Mouse (Mus musculus) intestine, postnatal 0 days (tissue): Measurements from ENCODE around the gene Mettl26. TPM values are rescaled to one million over a fixed set of nuclear protein-coding genes. Genes with fewer than 3 reads are reported as not detected.

ENCODE experiments used
- ATAC-seq: fragments of 200-750 bp; cut with Nextera tagmentation; 2 replicates; pipeline ENCODE4 v1.8.0; 2017; ENCODE audit warnings: mild to moderate bottlenecking, moderate TSS enrichment, moderate library complexity
- H3K27ac ChIP-seq: fragments of 300-500 bp; sonication (generic); 2 replicates; pipeline ENCODE4 v1.5.1; 2014; ENCODE audit warnings: mild to moderate bottlenecking, low read depth, low read length, moderate library complexity
- H3K27me3 ChIP-seq: fragments of 300-500 bp; sonication (generic); replicated peaks from 2 replicates; pipeline ENCODE4 v1.6.1; 2014; ENCODE audit warnings: low read length, mixed read lengths; ENCODE audit not compliant: control insufficient read depth, insufficient read depth
- H3K36me3 ChIP-seq: fragments of 300-500 bp; sonication (generic); 2 replicates; pipeline ENCODE4 v1.6.1; 2014; ENCODE audit warnings: mild to moderate bottlenecking, moderate library complexity; ENCODE audit not compliant: control insufficient read depth, insufficient read depth
- H3K4me1 ChIP-seq: fragments of 300-500 bp; sonication (generic); replicated peaks from 2 replicates; pipeline ENCODE4 v1.6.1; 2014; ENCODE audit warnings: antibody characterized with exemption, low read length, mixed read lengths; ENCODE audit not compliant: control insufficient read depth, insufficient read depth
- H3K4me2 ChIP-seq: fragments of 300-500 bp; sonication (generic); replicated peaks from 2 replicates; pipeline ENCODE4 v1.6.1; 2014; ENCODE audit warnings: low read depth, mild to moderate bottlenecking, moderate library complexity
- H3K4me3 ChIP-seq: fragments of 300-500 bp; sonication (generic); 2 replicates; pipeline ENCODE4 v1.5.1; 2014; ENCODE audit warnings: low read depth, low read length
- H3K9ac ChIP-seq: fragments of 300-500 bp; sonication (generic); 2 replicates; pipeline ENCODE4 v1.6.1; 2014; ENCODE audit warnings: mild to moderate bottlenecking, low read depth, low read length
- H3K9me3 ChIP-seq: fragments of 300-500 bp; sonication (generic); 2 replicates; pipeline ENCODE4 v1.6.1; 2016; ENCODE audit warnings: mixed run types; ENCODE audit not compliant: control insufficient read depth
- CTCF ChIP-seq: sonication (generic); IDR thresholded peaks from 2 replicates; pipeline ENCODE4 v1.5.1; 2016; ENCODE audit warnings: low read depth, mild to moderate bottlenecking, control low read depth, antibody characterized with exemption, moderate library complexity
- WGBS: fragments of 180-500 bp; shearing (Covaris S2); extraction: QIAGEN DNeasy Blood & Tissue Kit; methylation state at CpG from one replicate; pipeline ENCODE4 v1.1.7; 2014; 5-methylcytosine and 5-hydroxymethylcytosine counted together
- polyA plus RNA-seq: library from polyadenylated mRNA; unstranded; fragments of >200 nt; fragmentation: Nextera tagmentation; extraction: Ambion mirVana; gene quantifications from 2 replicates; pipeline ENCODE4 v1.2.1, GENCODE M21; 2015

Gene Mettl26
- polyA plus RNA-seq = 46.6 and 51.7 TPM in 2 replicates

DNA sequence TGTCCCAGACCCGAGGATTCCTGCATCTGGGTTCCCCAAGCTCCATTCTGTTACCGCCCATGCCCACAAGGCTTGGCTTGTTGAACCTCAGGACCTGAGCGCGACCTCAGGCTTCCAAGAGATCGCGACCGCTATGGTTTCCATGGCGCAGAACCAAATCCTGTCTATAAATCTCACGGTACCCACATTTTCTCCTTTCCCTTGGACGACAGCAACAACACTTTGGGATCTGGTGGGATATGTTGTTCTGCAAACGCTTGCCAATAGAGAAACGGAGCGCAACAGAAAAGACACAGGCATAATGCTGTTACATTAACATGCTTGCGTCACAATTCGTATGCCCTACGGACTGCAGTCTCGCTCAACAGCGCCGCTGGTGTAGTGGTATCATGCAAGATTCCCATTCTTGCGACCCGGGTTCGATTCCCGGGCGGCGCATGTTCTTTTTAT is at the start of gene Mettl26:
Mettl26 (plus strand) TSS at position 354 of the 450 bp plus-strand sequence.
- WGBS = under 1% methylated on average over 25 of the region's 25 CpGs
- H3K4me2 ChIP-seq = peak within 1 kb of the TSS; percentile 86
- H3K4me3 ChIP-seq = peak within 1 kb of the TSS; percentile 74
- peaks cover 10% of the 10 kb centered on the region for H3K36me3 ChIP-seq
- no peaks in the 10 kb centered on the region for H3K27me3 ChIP-seq
- no peaks in the 10 kb centered on the region for H3K9me3 ChIP-seq
- ATAC-seq = peak; percentile 68
- H3K27ac ChIP-seq = peak within 1 kb of the TSS; percentile 63
- H3K9ac ChIP-seq = peak within 1 kb of the TSS; percentile 50
- H3K4me1 ChIP-seq = peaks cover 6% of the 10 kb centered on the region; the same call in 1 of the 2 replicates
- peak; percentile 47 for TF ChIP-seq CTCF

DNA sequence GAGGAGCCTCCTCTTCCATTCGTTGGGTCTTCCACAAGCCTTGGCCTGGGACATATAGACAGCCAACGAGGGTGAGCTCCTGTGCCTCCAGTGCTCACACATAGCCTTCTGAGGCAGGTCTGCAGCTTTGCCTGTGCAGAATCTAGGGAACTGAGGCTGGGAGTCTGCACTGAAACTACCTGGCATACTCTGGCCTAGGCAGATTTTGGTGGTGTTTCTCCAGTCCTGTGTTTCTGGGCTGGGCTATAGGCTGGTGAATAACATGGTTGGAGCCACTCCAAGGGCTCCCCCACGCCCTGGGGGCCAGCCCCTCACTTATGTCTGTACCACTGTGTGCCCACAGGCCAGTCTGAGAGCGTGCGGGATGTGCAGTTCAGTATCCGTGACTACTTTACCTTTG is 49.6 kb upstream of the Mettl26 start:
- Histone ChIP-seq H3K27ac (no peak overlapping the region), H3K9ac (no peak overlapping the region), H3K4me3 (no peak overlapping the region), H3K4me1 (peaks cover 10% of the 10 kb centered on the region), H3K36me3 (peaks cover 18% of the 10 kb centered on the region), H3K27me3 (peaks cover 2% of the 10 kb centered on the region), H3K9me3 (no peaks in the 10 kb centered on the region), H3K4me2 (0 out of 2 replicates have a peak overlapping the region, but pooled peaks have one; percentile 94)
- 91% methylated on average over 6 of the region's 6 CpGs for WGBS
- ATAC-seq = no peak
- no peak for TF ChIP-seq CTCF

DNA sequence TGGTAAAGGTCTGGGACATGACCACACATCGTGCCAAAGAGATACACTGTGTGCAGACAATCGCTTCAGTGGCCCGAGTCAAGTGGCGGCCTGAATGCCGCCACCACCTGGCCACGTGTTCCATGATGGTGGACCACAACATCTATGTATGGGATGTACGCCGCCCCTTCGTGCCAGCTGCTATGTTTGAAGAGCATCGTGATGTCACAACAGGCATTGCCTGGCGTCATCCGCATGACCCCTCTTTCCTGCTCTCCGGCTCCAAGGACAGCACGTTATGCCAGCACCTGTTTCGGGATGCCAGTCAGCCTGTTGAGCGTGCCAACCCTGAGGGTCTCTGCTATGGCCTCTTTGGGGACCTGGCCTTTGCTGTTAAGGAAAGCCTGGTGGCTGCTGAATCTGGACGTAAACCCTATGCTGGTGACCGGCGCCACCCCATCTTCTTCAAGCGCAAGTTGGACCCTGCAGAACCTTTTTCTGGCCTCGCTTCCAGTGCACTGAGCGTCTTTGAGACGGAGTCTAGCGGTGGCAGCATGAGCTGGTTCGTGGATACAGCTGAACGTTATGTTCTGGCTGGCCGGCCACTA is 48.8 kb upstream of the Mettl26 start:
- no peak for ATAC-seq
- no peaks in the 10 kb centered on the region for H3K9me3 ChIP-seq
- no peaks in the 10 kb centered on the region for H3K27me3 ChIP-seq
- no peak overlapping the region for H3K27ac ChIP-seq
- WGBS = 96% methylated on average over 27 of the region's 27 CpGs
- H3K4me2 ChIP-seq = no peak overlapping the region
- H3K9ac ChIP-seq = no peak overlapping the region
- H3K4me3 ChIP-seq = no peak overlapping the region
- peaks cover 26% of the 10 kb centered on the region for H3K36me3 ChIP-seq
- peaks cover 11% of the 10 kb centered on the region for H3K4me1 ChIP-seq
- no peak for TF ChIP-seq CTCF

DNA sequence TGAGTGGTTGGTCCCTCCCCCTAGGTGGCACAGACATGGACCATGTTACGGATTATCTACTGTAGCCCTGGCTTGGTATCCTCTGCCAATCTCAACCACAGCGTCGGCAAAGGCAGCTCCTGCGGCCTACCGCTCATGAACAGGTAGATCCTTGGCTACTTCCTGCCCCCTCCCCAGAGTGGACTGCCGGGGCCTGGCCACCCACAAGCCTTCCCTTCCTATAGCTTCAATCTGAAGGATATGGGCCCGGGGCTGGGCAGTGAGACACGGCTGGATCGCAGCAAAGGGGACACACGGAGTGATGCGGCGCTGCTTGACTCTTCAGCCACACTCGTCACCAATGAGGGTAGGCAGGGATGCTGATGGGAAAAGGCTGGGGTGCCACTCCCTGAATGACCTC is 47.9 kb upstream of the Mettl26 start:
- no peak overlapping the region for H3K27ac ChIP-seq

DNA sequence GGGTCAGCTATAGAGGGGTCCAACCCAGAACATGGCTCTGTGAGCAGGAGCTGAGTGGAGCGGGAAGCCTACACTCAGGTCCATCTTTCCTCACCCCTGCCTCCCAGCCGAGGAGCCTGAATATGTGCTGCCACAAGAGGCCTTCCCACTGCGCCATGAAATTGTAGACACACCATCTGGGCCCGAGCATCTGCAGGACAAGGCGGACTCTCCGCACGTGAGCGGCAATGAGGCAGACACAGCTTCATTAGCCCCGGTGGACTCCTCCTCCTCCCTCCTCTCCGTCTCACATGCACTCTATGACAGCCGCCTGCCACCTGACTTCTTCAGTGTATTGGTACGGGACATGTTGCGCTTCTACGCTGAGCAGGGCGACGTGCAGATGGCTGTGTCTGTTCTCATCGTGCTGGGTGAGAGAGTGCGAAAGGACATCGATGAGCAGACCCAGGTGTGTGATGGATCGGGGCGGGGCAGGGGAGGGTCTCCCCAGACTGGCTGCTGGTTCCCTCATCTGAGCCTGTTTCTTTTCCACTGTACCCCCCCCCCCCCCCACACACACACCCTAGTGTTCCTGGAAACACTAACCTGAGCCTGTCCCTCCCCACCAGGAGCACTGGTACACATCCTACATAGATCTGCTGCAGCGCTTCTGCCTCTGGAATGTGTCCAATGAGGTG is 47.2 kb upstream of the Mettl26 start:
- Histone ChIP-seq H3K4me1 (peaks cover 19% of the 10 kb centered on the region), H3K27ac (no peak overlapping the region), H3K4me3 (no peak overlapping the region), H3K4me2 (no peak overlapping the region), H3K36me3 (peaks cover 32% of the 10 kb centered on the region), H3K9ac (no peak overlapping the region), H3K9me3 (no peaks in the 10 kb centered on the region), H3K27me3 (no peaks in the 10 kb centered on the region)
- 93% methylated on average over 22 of the region's 22 CpGs for WGBS
- no peak for ATAC-seq
- no peak for TF ChIP-seq CTCF

More for the DNA sequence above, 47.9 kb upstream of the Mettl26 start:
- Histone ChIP-seq H3K4me2 (no peak overlapping the region), H3K4me1 (peaks cover 19% of the 10 kb centered on the region), H3K9ac (no peak overlapping the region), H3K9me3 (no peaks in the 10 kb centered on the region), H3K36me3 (peaks cover 32% of the 10 kb centered on the region), H3K4me3 (no peak overlapping the region), H3K27me3 (no peaks in the 10 kb centered on the region)
- TF ChIP-seq CTCF = no peak
- 96% methylated on average over 13 of the region's 13 CpGs for WGBS
- no peak for ATAC-seq

DNA sequence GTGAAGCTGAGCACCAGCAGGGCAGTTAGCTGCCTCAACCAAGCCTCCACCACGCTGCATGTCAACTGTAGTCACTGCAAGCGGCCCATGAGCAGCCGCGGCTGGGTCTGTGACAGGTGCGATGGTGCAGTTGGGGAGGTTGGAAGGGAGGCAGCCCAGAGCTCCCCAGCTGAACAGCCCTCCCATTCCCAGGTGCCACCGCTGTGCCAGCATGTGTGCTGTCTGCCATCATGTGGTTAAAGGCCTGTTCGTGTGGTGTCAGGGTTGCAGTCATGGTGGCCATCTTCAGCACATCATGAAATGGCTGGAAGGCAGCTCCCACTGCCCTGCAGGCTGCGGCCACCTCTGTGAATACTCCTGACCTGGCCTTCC is 46.7 kb upstream of the Mettl26 start:
- peaks cover 32% of the 10 kb centered on the region for H3K36me3 ChIP-seq
- peaks cover 19% of the 10 kb centered on the region for H3K4me1 ChIP-seq
- no peak overlapping the region; the same call in 1 of the 2 replicates for H3K4me3 ChIP-seq
- H3K4me2 ChIP-seq = peak overlapping the region; percentile 86
- no peak overlapping the region for H3K9ac ChIP-seq
- H3K27ac ChIP-seq = no peak overlapping the region
- no peak for TF ChIP-seq CTCF
- H3K27me3 ChIP-seq = no peaks in the 10 kb centered on the region
- 82% methylated on average over 8 of the region's 8 CpGs for WGBS
- H3K9me3 ChIP-seq = no peaks in the 10 kb centered on the region
- no peak for ATAC-seq
